Mouse (Mus musculus) liver, embryonic 14.5 days (tissue): ENCODE data around the gene Acr.

Source experiments
- CTCF ChIP-seq: IDR thresholded peaks from 2 replicates; pipeline ENCODE4 v1.5.1; 2016; ENCODE audit warnings: antibody characterized with exemption, low read depth, control low read depth
- EP300 ChIP-seq: IDR thresholded peaks from 2 replicates; pipeline ENCODE4 v1.6.1; 2016; ENCODE audit warnings: antibody characterized with exemption, low read depth

- no peak for TF ChIP-seq CTCF
- no peak for TF ChIP-seq EP300
Measured at GRCm38 (mm10) chr15:89548837-89549236, 19.3 kb upstream of the Acr start.
